Mouse (Mus musculus) MEL-GATA-1-ER (cell line): ENCODE measurements around the gene Ap1s1.

Source experiments
- DNase-seq: peaks from one replicate; pipeline ENCODE4 v3.0.0-alpha.2; 2012; ENCODE audit warnings: low read depth; ENCODE audit errors: extremely low read depth

Ap1s1 gene

DNA sequence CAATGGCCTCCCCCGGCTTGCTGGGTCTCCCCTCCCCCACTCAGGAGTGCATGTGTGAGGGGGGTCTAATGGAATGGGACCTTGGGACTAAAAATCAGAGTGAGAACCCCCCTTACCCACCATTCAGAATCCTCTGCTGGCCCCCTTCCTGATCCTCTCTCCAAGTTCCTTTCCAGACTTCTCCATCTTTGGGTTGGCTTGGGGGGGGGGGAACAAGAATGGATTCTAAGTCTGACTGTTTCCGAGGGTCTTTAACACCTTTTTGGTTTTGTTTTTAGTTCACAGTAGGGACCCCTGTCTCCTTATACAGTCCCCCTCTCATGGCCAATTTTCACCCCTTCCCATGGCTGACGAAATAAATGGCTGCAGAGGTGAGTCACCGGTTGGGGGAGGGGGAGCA, 19.8 kb downstream of the Ap1s1 start, which contains the start of gene Vgf:
TSS of gene Vgf (plus strand) at position 301 of the 400 bp plus-strand sequence.
- DNase-seq = no peak

DNA sequence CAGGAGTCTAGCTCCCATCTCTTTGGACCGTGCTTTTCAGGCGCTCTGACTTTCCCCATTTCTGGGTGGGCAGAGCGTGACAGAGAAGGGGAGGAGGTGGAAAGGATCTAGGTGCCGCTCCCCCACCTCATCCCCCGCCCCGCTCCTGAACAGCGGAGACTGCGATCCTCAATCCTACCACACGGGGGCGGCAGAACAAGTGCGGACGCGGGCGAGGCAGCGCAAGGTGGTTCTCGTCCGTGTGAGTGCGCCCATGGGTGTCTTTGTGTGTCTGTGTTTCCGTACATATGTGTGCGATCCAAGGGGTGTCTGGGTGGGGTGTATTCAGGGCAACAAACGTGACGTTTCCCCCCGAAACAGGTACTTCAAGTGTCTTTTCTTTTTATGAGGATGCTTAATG, 20.8 kb downstream of the Ap1s1 start:
- no peak for DNase-seq

DNA sequence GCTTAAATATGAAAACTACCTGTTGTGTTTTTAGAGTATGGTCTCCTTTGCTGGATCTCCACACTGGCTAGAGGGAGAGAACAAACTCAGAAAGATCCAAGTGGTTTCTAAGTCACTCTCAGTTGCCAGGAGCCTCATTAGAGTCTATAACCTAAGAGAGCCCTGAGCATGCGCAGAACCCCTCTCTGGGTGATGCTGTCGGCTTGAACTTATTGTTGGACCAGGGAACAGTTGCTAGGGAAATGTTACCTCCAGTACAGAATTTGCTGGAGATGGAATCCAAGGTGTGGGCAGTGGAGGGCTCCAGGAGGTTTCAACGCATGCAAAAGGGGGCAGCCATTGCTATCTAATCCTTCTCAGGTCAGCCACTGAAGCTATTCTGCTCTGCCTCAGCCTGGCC, 21.6 kb downstream of the Ap1s1 start:
- DNase-seq = no peak

DNA sequence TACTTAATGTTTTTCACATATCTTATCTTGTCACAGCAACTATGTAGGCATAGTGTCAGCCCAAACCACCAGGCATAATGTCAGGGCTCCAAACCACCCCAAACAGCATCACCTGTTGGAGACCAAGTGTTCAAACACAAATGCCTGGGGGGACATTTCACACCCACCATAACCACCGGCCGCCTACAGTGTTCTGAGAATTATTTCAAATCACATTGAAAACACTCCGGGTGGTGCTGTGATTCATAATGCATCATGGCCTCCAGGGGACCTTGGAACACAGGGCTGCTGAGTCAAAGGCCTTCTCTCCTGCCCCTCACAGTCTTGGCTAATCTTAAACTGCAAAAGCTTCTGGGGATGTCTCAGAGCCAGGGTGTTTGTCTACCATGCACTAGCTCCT, 30.0 kb downstream of the Ap1s1 start:
- DNase-seq = no peak

DNA sequence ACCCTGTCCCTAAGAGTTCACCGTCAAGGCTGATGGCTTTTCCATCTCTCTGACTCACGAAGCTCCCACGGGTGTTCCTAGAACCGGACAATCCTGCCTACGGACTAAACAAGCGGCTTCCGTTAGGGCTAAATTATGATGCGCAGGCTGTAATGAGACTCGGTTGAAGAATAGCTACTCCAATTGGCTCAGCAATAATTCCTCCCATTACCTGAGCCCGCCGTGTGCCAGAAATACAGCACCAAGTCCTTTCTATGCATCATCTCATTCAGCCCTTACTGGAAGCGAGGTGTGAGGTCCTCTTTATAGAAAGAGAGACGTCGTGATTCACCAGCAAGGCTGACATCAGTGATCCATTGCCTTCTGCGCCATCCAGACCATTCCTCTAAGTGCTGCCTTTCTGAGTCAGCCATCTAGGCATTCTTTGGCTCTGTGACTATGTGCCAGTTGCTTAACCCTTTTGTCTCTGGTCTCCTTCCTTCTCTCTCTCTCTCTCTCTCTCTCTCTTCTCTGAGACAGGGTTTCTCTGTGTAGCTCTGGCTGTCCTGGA, 33.5 kb downstream of the Ap1s1 start:
- no peak for DNase-seq

DNA sequence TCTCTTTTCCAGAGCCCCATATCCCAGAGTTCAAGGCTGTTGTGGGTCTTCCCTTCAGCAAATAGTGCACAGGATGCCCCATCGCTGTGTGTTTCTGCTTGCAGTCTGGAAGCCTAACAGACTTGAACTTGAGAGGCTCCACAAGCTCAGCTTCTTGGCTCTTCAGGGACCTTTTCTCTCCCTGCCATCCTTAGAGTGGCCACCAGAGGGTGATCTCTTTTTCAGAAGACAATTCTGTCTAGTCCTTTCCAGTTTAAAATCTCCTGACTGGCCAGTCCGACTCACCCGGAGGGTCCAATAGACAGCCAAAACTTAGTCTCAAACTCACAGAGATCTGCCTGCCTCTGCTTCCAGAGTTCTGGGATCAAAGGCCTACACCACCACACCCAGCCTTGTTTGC, 35.9 kb downstream of the Ap1s1 start:
- DNase-seq = peak; percentile 39

DNA sequence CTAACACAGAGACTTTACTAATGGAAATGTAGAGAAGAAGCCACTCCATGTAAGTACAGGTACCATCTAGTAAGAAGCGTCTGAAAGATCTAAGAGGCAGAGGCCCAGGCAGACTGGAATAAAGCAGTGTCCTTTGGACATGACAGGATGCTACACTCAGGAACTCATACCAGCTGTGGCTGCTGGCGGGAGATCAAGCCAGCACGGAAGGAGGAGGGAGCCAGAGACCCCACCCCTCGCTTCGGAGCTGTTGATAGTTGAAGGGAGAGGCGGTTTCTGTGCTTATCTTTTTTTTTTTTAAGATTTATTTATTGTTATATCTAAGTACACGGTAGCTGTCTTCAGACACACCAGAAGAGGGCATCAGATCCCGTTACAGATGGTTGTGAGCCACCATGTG, 38.7 kb downstream of the Ap1s1 start:
- no peak for DNase-seq

DNA sequence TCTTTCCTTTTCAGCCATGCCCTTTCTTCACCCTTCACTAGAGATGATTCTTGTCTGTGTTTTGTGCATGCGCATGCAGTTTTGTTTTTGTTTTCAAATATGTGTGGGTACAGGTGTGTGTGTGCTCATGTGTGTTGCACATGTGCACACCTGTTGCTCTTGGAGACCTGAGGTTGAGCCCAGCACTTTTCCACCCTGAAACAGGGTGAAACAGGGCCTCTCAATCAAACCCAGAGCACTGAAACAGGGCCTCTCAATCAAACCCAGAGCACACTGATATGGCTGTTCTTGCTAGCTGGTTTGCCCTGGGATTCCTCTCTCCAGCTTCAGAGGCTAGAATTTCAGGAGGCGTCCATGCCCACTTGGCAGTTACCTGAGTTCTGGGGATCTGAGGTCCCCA, 45.3 kb downstream of the Ap1s1 start:
- DNase-seq = no peak

DNA sequence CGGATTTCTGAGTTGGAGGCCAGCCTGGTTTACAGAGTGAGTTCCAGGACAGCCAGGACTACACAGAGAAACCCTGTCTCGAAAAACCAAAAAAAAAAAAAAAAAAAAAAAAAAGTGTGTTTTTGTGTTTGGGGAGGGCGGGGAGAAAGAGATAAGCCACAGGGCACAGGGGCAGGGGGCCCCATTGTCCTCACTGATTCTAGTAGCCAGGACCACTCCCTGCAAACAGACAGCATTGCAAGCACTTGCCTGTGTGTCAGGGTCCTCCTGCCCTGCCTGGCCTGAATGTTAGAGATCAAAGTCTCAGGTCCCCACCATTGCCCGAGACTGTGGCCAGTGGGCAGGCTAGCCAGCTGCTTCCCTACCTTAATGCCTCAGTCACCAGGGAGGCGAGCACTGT, 46.5 kb downstream of the Ap1s1 start:
- DNase-seq = no peak

DNA sequence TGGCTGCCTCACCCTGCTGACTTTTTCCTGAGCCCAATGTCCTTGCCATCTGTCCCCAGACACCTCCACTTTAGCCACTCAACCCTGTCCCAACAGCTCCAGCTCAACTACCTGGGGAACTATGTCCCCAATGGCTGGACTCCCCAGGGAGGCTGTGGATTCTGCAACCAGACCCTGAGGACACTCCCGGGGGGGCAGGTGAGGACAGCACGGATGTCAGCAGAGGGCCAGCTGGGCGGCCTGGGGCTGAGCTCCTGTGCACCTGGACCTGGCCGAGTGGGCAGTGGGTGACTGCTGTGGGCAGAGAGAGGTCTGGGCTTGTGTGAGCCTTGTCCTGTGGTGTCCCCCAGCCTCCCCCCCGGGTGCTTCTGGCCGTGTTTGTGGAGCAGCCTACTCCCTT, 56.1 kb downstream of the Ap1s1 start:
- no peak for DNase-seq

DNA sequence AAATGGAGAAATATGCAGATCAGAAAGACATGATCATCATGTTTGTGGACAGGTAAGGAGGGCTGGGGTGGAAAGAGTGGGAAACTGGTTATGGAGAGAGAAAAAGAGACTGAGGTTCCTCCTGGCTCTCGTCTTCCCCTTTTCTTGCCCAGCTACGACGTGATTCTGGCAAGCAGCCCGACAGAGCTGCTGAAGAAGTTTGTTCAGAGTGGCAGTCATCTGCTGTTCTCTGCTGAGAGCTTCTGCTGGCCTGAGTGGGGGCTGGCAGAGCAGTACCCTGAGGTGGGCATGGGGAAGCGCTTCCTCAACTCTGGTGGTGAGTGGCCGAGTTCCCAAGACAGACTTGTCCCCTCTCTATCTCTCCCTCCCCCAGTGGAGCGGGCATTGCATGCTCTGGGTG, 57.5 kb downstream of the Ap1s1 start:
- DNase-seq = peak; percentile 56

DNA sequence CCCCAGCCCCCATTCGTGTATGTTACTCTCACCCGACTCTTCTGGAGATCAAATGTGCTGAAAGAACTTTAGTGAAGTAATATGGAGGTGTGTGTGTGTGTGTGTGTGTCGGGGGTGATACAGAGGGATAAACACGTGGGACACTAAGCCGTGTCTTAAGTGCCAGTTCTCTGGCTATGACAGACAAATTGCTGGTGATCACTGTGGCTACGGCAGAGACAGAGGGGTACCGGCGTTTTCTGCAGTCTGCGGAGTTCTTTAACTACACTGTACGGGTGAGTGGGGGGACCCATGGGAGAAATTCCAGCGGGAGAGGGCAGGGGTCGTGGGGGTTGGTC, 58.0 kb downstream of the Ap1s1 start, which contains the start of gene Znhit1:
TSS of gene Znhit1 (minus strand) at position 88 of the 338 bp plus-strand sequence.
- DNase-seq = peak; percentile 44

DNA sequence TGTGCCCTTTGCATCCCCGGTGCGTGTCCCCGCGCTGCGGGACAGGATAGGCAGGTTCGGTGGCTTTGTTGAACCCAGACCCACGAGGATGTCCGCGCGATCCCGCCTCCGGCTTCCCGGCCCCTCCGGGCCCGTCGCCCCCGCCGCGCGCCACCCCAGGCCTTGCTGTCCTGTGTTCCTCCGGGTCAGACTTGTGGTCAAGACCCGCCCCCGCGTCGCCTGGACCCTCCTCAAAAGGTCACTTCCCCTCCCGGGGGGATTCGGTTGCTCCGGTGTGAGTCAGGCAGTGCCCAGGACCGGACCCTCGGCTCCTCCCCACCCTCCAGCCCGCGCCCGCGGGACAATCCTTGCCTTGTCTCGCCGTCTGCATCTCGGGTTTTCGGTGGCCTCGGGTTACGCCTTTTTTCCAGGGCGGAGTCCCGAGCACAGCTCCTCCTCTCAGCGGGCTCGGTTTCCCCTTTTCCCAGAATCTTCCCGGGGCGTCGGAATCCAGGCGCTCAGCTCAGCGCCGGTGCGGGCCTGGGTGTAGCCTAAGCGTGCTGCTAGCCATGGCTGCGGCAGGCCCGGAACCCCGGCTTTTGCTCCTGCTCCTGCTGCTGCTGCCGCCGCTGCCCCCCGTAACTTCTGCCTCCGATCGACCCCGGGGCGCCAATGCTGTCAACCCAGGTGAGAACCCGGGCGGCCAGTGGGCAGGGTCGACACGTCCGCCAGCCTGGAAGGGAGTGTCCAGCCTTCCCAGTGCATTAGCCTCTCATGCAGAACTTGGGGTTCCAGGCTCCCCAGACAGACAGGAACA, 58.6 kb downstream of the Ap1s1 start:
- DNase-seq = peak; percentile 49

DNA sequence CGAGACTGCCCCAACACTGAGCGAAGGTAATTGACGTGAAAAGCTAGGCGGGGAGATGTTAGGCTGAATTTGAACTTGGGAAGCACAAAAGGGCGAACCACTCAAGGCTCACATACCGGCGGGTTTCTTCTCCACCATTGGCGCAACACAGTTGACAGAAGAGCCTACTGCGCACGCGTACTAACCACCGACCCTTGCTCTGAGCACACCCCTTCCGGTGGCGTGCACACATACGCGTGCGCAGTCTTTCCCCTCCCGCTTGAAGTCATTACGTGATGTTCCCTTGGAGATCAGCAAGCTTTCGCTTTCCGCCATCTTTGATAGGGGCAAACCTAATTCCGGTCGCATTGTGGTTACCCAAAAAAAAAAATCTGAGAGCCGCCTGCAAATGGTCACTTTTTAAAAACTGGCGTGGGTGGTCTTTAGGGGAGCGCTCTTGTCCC, 59.2 kb downstream of the Ap1s1 start, which contains the start of gene Plod3:
TSS of gene Plod3 (plus strand) at position 325 of the 443 bp plus-strand sequence.
- DNase-seq = peak; percentile 97
